Mouse (Mus musculus) adrenal gland, adult 8-10 months (tissue): ENCODE data around the gene Slc13a3. TPM values are rescaled to one million over a fixed set of nuclear protein-coding genes. Genes with fewer than 3 reads are reported as not detected.
A peak's percentile ranks its signal among the peaks of the same experiment; 100 is the strongest.

Source experiments
- DNase-seq: peaks from one replicate; pipeline ENCODE4 v3.0.0; 2022
- total RNA-seq, 4 experiments: library from RNA; stranded (reverse); gene quantifications; 2 replicates each; pipeline ENCODE4 v1.2.4; 2022

The Slc13a3 gene
- total RNA-seq, 4 experiments from 2014 or later: 1.1 to 1.5 (median 1.4) TPM

- DNase-seq: no peak
These were observed 2.8 kb upstream of the Slc13a3 start for GRCm38 (mm10) chr2:165475850-165476249.

DNA sequence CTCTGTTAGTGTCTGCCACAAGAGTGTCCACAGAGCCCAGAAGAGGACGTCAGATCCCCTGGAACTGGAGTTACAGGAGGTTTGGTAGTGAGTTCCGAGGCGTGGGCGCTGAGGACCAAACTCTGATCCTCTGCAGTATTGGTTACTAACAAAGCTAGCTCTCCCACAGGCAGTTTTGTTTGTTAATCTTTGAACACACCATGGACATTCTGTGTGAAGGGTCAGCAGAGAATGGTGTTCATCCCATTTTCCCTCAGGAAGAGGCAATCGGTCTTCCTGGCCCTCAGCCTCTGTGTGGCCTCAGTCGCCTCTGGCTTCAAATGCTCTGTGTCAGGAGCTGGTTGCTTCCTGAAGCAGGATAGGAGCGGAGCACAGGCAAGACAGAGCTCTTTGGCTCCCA is 2.4 kb upstream of the Slc13a3 start:
- DNase-seq: no peak

GRCm38 (mm10) chr2:165471943-165472342 is 1.1 kb downstream of the Slc13a3 start:
- DNase-seq: no peak

GRCm38 (mm10) chr2:165470167-165470566 is 2.9 kb downstream of the Slc13a3 start:
- no peak for DNase-seq

- no peak for DNase-seq
These were observed 5.1 kb downstream of the Slc13a3 start for GRCm38 (mm10) chr2:165467824-165468452.

GRCm38 (mm10) chr2:165459663-165460062 is 13.4 kb downstream of the Slc13a3 start:
- no peak for DNase-seq

- no peak for DNase-seq
These were observed 14.8 kb downstream of the Slc13a3 start for GRCm38 (mm10) chr2:165458189-165458588.

DNA sequence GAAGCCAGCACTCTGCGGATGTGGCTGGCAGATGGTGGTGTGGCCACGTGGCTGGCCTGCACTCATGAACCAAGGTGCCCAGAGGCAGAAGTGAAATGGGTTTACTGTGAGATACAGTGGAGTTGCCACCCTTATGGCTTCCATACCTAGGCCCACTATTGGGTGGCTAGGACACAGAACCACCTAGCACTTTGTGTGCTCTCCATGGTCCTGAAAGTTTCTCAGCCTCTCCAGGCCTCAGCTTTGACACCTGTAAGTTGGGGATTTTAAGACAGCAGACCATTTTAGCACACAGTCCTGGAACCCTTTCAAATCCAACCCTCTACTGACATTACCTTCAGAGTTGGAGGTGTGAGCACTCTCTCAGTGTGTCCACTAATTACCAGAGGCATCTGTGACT is 16.3 kb downstream of the Slc13a3 start:
- no peak for DNase-seq

DNA sequence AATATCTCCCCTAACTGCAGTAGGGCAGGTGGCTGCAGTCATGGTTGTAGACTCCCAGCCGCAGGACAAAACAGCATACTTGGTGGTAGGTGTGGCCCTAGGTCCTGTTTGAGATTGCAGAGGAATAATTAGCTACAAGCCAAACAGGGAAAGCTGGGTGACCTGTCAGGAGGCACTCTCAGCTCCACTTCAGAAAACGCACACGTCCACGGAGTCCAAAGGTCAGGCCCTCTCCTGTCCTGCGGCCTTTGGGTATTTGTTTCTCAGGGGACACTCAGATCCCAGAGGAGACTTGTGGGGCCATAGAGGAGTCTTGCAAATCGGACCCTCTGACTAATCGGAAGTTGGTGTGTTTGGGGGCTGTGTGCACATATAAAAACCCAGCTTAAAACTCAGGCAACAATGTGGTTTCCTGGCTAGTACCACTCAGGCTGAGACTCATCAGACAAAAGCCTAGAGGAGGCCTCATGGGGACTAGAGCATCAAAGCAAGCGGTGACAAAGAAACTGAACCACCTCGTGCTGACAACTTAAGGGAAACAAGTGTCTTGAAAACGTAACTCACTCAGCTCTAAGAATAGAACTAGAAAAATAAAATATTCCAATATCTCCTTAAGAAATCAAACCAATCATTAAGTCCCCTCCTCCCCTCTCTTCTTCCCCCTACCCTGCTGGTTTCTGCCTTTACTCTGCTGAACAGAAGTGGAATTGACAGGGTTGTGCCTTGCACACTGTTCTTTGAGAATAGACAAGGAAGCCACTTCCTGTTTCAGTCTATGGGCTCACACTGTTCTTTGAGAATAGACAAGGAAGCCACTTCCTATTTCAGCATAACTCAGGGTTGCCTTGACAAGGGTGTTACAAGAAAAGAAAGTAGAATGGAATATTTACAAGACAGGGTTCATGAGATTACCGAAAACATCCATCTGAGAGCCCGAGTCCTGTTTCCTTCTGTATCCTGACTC is 20.0 kb downstream of the Slc13a3 start:
- DNase-seq: no peak

GRCm38 (mm10) chr2:165448475-165448874 is 24.6 kb downstream of the Slc13a3 start:
- no peak for DNase-seq

- no peak for DNase-seq
These were observed 28.2 kb downstream of the Slc13a3 start for GRCm38 (mm10) chr2:165444861-165445260.

- DNase-seq: peak; percentile 15
These were observed 30.0 kb downstream of the Slc13a3 start for GRCm38 (mm10) chr2:165442981-165443380.

DNA sequence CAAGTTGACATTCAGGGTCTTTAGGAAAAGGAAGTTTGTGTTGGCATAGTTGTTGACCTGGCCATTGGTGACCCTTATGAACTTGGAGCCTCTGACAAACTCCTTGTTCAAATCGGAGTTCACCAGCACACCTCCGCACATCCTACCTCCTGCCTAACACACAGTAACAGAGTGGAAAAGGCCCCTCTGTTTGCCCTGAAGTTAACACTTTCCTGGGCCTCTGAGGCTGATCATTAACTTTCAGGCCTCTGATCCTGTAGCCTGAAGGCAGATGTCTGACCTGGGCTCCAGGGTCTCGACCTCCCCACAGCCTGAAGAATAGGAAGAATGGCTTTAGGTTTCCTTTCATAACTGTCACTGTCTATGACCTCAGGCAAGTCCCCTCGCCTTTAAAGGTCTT is 31.4 kb downstream of the Slc13a3 start:
- no peak for DNase-seq

- DNase-seq: no peak
These were observed 33.4 kb downstream of the Slc13a3 start for GRCm38 (mm10) chr2:165439613-165440012.

GRCm38 (mm10) chr2:165438881-165439280 is 34.1 kb downstream of the Slc13a3 start:
- no peak for DNase-seq

- DNase-seq: no peak
These were observed 44.3 kb downstream of the Slc13a3 start for GRCm38 (mm10) chr2:165428694-165429093.

GRCm38 (mm10) chr2:165420195-165420594 is 52.8 kb downstream of the Slc13a3 start:
- DNase-seq: no peak

DNA sequence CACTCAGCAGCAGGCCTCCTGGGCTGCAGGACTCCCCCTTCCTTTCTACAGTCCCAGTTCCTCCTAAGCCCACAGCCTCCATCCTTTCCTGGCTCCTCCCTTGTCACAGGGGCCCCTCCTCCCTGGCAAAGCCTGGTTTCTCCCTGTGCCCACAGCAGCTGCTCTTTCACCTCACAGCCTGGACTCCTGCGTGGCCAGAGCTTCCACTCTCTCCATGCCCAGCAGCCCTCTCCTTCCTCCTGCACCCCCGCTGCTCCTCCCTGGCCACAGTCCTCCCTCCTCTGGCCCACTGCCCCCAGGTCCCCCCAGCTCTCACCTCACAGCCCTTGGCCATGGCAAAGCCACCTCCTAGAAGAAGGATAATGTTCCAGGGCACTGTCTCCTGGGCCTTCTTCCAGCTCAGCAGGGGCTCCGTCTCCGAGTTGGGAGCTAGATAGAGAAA is 53.3 kb downstream of the Slc13a3 start:
- DNase-seq: no peak

DNA sequence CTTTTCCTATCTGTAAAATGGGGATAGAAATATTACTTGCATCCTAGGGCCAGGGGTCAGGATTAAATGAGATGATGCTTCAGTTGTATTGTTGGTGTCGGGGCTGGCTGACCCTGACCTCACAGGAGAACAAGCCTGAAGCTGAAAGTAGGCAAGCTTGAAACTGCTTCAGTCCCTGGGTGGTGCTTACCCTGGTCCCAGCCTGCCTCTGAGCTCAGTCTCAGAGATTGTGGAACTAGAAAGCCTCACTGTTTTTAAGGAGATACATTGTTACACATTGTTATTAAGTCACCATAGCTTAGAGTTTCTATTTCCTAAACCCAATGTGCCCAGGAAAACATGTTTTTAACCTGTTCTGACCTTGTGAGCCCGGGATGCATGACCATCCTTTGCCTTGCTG is 54.5 kb downstream of the Slc13a3 start:
- no peak for DNase-seq

- peak; percentile 32 for DNase-seq
These were observed 55.7 kb downstream of the Slc13a3 start for GRCm38 (mm10) chr2:165417291-165417690.

GRCm38 (mm10) chr2:165415795-165416194 is 57.2 kb downstream of the Slc13a3 start:
- no peak for DNase-seq

DNA sequence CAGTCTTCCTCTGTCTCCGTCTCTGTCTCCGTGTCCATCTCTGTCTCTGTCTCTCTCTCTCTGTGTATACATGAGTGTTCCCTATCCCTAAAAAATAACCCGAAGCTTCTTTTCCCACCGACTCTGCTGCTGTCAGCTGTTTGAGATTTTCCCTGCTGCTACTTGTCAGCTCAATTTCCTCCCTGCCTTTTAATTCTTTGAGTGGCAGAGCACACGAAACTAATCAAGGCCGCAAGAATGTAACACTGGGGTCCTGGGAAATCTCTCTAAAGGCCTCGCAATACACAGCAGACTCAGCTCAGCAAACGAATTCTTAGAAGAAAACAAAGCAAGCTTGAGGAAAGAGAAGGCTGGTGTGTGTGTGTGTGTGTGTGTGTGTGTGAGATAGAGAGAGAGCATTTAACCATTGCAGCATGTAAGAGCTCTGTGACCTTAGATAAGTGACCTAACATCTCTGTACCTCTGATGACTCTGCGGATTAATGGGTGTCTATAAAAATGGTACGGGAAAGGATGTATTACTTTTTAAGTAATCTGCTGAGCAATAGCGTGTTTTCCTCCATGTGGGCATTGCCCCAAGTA is 57.8 kb downstream of the Slc13a3 start:
- no peak for DNase-seq

- no peak for DNase-seq
These were observed 58.7 kb downstream of the Slc13a3 start for GRCm38 (mm10) chr2:165414321-165414720.
